Mouse (Mus musculus) kidney, postnatal 0 days (tissue): ENCODE results near the gene Foxq1. TPM values are rescaled to one million over a fixed set of nuclear protein-coding genes. Genes with fewer than 3 reads are reported as not detected.

Experiments used
- ATAC-seq: fragments of 200-750 bp; cut with Nextera tagmentation; replicated peaks from 2 replicates; pipeline ENCODE4 v1.8.0; 2017; ENCODE audit warnings: low read depth, moderate number of reproducible peaks, moderate TSS enrichment, moderate library complexity; ENCODE audit not compliant: low FRiP score
- DNase-seq: peaks from one replicate; pipeline ENCODE4 v3.0.0-alpha.2; 2016; ENCODE audit warnings: low spot score
- H3K27ac ChIP-seq: fragments of 300-500 bp; sonication (generic); 2 replicates; pipeline ENCODE4 v1.5.1; 2014; ENCODE audit warnings: mild to moderate bottlenecking
- H3K27me3 ChIP-seq: fragments of 300-500 bp; sonication (generic); 2 replicates; pipeline ENCODE4 v1.6.1; 2014; ENCODE audit warnings: low read length, mixed read lengths; ENCODE audit not compliant: insufficient read depth
- H3K36me3 ChIP-seq: fragments of 300-500 bp; sonication (generic); 2 replicates; pipeline ENCODE4 v1.6.1; 2014; ENCODE audit warnings: low read length, mixed read lengths; ENCODE audit not compliant: insufficient read depth
- H3K4me1 ChIP-seq: fragments of 300-500 bp; sonication (generic); replicated peaks from 2 replicates; pipeline ENCODE4 v1.6.1; 2014; ENCODE audit warnings: antibody characterized with exemption, low read length, mixed read lengths; ENCODE audit not compliant: insufficient read depth
- H3K4me2 ChIP-seq: fragments of 300-500 bp; sonication (generic); 2 replicates; pipeline ENCODE4 v1.6.1; 2014; ENCODE audit warnings: mild to moderate bottlenecking, low read length, moderate library complexity, mixed read lengths
- H3K4me3 ChIP-seq: fragments of 300-500 bp; sonication (generic); replicated peaks from 2 replicates; pipeline ENCODE4 v1.5.1; 2014; ENCODE audit warnings: low read depth, low read length
- H3K9ac ChIP-seq: fragments of 300-500 bp; sonication (generic); 2 replicates; pipeline ENCODE4 v1.6.1; 2014; ENCODE audit warnings: low read depth, low read length
- H3K9me3 ChIP-seq: fragments of 300-500 bp; sonication (generic); replicated peaks from 2 replicates; pipeline ENCODE4 v1.6.1; 2016; ENCODE audit warnings: low read length, inconsistent platforms, mixed read lengths
- CTCF ChIP-seq: IDR thresholded peaks from 2 replicates; pipeline ENCODE4 v1.5.1; 2016; ENCODE audit warnings: antibody characterized with exemption, low read depth, mild to moderate bottlenecking, moderate library complexity
- WGBS: fragments of 180-500 bp; shearing (Covaris S2); extraction: QIAGEN DNeasy Blood & Tissue Kit; methylation state at CpG from one replicate; pipeline ENCODE4 v1.1.7; 2014; 5-methylcytosine and 5-hydroxymethylcytosine counted together
- polyA plus RNA-seq: library from polyadenylated mRNA; unstranded; fragments of >200 nt; fragmentation: Nextera tagmentation; extraction: Ambion mirVana; gene quantifications from 2 replicates; pipeline ENCODE4 v1.2.1, GENCODE M21; 2015

Foxq1 gene
- polyA plus RNA-seq, 1 experiment from 2014 or later: 11.2 TPM

DNA sequence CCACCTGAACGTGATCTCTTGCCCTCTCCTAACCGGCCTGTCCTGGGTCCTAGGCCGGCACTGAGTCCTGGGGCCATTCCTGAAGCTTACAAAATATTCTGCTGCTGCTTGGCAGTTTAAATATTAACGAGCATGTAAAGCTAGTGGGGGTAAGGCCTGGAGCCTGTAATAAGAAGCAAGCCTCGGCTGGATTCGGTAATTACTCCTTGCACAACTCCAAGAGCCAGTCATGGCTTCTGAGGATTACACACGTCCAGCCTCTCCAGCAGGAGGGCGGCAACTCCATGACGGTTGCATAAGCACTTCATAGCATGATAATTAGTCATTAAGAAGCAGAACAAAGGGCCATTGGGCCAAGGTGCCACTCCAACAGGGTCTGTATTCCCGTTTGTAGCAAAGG is 22.5 kb downstream of the Foxq1 start:
- ATAC-seq: peak; percentile 90
- Histone ChIP-seq H3K27me3 (no peaks in the 10 kb centered on the region), H3K4me3 (no peak overlapping the region), H3K36me3 (no peaks in the 10 kb centered on the region), H3K9ac (no peak overlapping the region), H3K9me3 (no peaks in the 10 kb centered on the region), H3K4me2 (no peak overlapping the region), H3K4me1 (no peaks in the 10 kb centered on the region; the same call in 1 of the 2 replicates), H3K27ac (no peak overlapping the region)
- DNase-seq: peak; percentile 50
- WGBS: 47% methylated on average over 10 of the region's 10 CpGs
- TF ChIP-seq CTCF: 0 out of 2 replicates have a peak, but pooled peaks have one; percentile 8

DNA sequence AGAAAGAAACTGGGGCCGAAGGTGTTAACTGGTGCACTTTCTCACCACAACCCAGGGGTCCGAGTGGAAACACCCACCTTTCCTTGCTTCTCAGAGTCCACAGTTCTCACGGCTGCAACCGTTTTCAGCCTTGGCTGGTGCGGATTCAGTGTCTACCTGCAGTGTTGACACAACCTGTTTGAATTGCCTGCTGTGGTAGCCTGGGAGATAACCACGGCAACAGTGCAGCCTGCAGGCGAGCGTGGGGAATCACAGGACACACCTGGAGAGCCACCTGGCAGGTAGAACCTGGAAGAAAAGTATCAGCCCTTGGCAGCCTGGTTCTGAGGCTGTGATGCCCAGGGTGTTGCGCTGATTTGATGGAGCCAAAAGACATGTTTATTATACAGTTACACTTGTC is 23.9 kb downstream of the Foxq1 start:
- Histone ChIP-seq H3K4me2 (no peak overlapping the region), H3K9me3 (no peaks in the 10 kb centered on the region), H3K27me3 (no peaks in the 10 kb centered on the region), H3K4me1 (no peaks in the 10 kb centered on the region; the same call in 1 of the 2 replicates), H3K27ac (no peak overlapping the region), H3K4me3 (no peak overlapping the region), H3K9ac (no peak overlapping the region), H3K36me3 (no peaks in the 10 kb centered on the region)
- no peak for ATAC-seq
- 60% methylated on average over 9 of the region's 9 CpGs for WGBS
- no peak for DNase-seq
- TF ChIP-seq CTCF: peak; percentile 73

DNA sequence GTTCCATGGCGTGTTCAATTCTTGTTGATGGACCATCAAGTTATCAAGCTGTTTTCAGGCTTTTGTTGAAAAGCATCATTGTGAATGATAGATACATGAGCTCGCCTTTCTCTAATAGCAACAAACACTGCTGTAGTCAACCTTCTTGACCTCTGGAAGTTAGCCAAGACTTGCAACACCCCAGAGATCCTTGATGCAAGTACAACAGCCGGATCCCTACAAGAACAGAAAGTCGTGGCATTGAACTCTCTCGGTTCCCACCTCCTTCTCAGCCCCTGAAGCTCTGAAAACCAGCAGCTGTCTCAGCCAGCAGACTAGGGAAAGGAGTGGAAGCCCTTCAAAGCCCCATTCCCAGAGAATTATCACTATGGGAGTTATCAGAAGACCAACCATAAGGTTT is 31.4 kb downstream of the Foxq1 start:
- TF ChIP-seq CTCF: no peak
- ATAC-seq (no peak), DNase-seq (peak; percentile 21)
- Histone ChIP-seq H3K36me3 (no peaks in the 10 kb centered on the region), H3K9me3 (no peaks in the 10 kb centered on the region), H3K4me2 (no peak overlapping the region), H3K27ac (no peak overlapping the region), H3K9ac (no peak overlapping the region), H3K4me3 (no peak overlapping the region), H3K27me3 (no peaks in the 10 kb centered on the region), H3K4me1 (no peaks in the 10 kb centered on the region)
- WGBS: 58% methylated on average over 5 of the region's 5 CpGs

DNA sequence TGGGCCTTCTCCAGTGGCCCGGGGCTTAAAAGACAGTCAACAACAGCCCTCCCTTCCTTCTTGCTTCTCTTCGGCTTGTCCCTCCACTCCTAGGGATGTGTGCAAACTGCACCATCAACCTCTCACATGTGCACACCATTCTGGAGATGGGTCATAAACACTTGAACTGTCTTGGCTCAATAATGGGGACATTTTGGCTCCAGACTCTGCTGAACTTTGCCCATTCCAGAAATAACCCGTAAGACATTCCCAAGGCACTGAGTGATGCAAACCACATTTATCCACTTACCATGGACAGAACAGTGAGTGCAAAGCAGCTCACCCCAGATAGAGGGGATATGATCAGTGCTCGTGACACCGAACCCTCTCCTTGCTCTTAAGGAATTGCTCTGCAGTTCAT is 43.6 kb downstream of the Foxq1 start:
- no peak for DNase-seq
- Histone ChIP-seq H3K4me1 (no peaks in the 10 kb centered on the region), H3K36me3 (no peaks in the 10 kb centered on the region), H3K27me3 (no peaks in the 10 kb centered on the region), H3K9ac (no peak overlapping the region), H3K4me2 (no peak overlapping the region), H3K27ac (no peak overlapping the region), H3K9me3 (no peaks in the 10 kb centered on the region), H3K4me3 (no peak overlapping the region)
- no peak for ATAC-seq
- TF ChIP-seq CTCF: no peak
- WGBS: 78% methylated on average over 5 of the region's 5 CpGs

DNA sequence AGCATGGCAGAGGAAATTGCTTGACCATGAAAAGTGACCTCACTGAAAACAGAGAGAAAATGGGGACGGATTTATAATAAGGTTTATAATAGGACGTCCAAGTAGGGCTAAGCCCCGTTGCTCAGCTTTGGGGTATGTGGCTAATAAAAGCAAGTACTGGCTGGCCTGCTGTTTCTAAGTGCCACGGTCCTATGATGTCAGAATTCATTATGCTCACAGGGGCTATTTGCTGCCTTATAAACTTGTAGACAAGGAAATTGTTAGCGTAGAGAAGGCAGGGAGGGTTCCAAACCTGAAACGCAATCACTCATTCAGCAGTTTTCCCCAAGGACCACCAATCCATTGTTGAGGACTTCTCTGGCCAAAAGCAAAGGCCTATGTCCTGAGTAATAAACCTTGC is 48.0 kb downstream of the Foxq1 start:
- Histone ChIP-seq H3K27me3 (no peaks in the 10 kb centered on the region), H3K9ac (no peak overlapping the region), H3K9me3 (no peaks in the 10 kb centered on the region), H3K4me1 (no peaks in the 10 kb centered on the region), H3K27ac (no peak overlapping the region), H3K4me3 (no peak overlapping the region), H3K4me2 (no peak overlapping the region), H3K36me3 (no peaks in the 10 kb centered on the region)
- DNase-seq: no peak
- TF ChIP-seq CTCF: no peak
- ATAC-seq: no peak
- WGBS: 67% methylated on average over 6 of the region's 6 CpGs

Other genes with a start within 250 kb of the Foxq1 start
- not detected in 2 replicates for gene A530084C06Rik, start 3.2 kb downstream of the Foxq1 start, polyA plus RNA-seq
- gene Foxf2, start 69.7 kb downstream of the Foxq1 start, polyA plus RNA-seq: not detected in 2 replicates